Mouse (Mus musculus) stomach, postnatal 0 days (tissue): ENCODE results near the gene Fgfr2.

Source experiments
- CTCF ChIP-seq: IDR thresholded peaks from 2 replicates; pipeline ENCODE4 v1.5.1; 2016; ENCODE audit warnings: antibody characterized with exemption, low read depth, mild to moderate bottlenecking, moderate library complexity
- EP300 ChIP-seq: optimal IDR thresholded peaks from 2 replicates; pipeline ENCODE3; 2016; ENCODE audit warnings: antibody characterized with exemption

DNA sequence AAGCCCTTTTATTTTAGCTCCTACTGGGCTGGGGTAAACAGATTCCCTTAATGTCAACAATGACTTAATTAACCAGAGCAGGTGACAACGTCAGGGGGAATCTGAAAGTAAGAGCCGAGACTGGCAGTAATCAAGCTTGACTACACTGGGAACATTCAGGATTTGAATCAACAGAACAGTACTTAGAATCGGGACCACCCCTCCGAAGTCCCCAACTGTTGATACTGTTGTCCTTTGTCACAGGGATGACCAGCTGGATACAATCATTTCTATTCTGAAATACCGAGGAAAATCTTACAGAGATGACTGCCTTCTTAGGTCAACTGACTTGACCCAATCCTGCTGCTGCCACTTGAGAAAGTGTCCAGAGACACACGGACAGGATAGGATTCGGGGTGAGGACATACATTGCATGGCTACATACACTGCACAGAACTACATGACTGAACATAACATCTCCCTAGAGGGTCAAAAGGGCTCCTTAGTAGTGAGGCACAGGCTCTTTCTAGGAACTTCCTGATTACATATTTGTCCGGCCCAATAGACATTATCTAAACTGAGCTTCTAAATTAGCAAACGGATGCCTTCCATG, 2864.3 kb downstream of the Fgfr2 start:
- no peak for TF ChIP-seq CTCF
- TF ChIP-seq EP300, result no peak
